Mouse (Mus musculus) heart, postnatal 25 days (tissue): ENCODE measurements around the gene Tctn1. TPM values are rescaled to one million over a fixed set of nuclear protein-coding genes. Genes with fewer than 3 reads are reported as not detected.
"Not testable (repeated sequence)": the region's sequence is repeated elsewhere in the genome, so short reads cannot be mapped to it uniquely, and the experiment has no call there.

Experiments
- DNase-seq: peaks from one replicate; pipeline ENCODE4 v3.0.0; 2022; ENCODE audit warnings: low spot score
- intact Hi-C: fragments of 180-260 bp; cut with DNase I; formaldehyde crosslinking; loops from one replicate; pipeline ENCODE4 v1.15.1; 2025
- total RNA-seq, 2 experiments: library from RNA; stranded (reverse); gene quantifications; 2 replicates each; pipeline ENCODE4 v1.2.3; 2021

Tctn1 gene
- total RNA-seq, 2 experiments from 2014 or later, result 3.5 to 4.7 TPM

- no peak for DNase-seq
- intact Hi-C loops, result no loop called here
Observed at GRCm38 (mm10) chr5:122231431-122231830, 32.8 kb downstream of the Tctn1 start.

GRCm38 (mm10) chr5:122230816-122231215 lies 33.4 kb downstream of the Tctn1 start:
- no peak for DNase-seq
- intact Hi-C loops, result no loop called here

- no peak for DNase-seq
- intact Hi-C loops, result no loop called here
Observed at GRCm38 (mm10) chr5:122228772-122229171, 35.5 kb downstream of the Tctn1 start.

GRCm38 (mm10) chr5:122228271-122228765 lies 35.9 kb downstream of the Tctn1 start:
- intact Hi-C loops, result no loop called here
- no peak for DNase-seq

GRCm38 (mm10) chr5:122224291-122224690 lies 40.0 kb downstream of the Tctn1 start:
- DNase-seq, result no peak
- intact Hi-C loops, result no loop called here

- no peak for DNase-seq
- intact Hi-C loops, result no loop called here
Observed at GRCm38 (mm10) chr5:122221085-122221484, 43.2 kb downstream of the Tctn1 start.

- no peak for DNase-seq
- intact Hi-C loops, result no loop called here
Observed at GRCm38 (mm10) chr5:122219655-122220629, 44.3 kb downstream of the Tctn1 start.

- no peak for DNase-seq
- intact Hi-C loops, result no loop called here
Observed at GRCm38 (mm10) chr5:122218928-122219327, 45.3 kb downstream of the Tctn1 start.

GRCm38 (mm10) chr5:122218109-122218905 lies 46.0 kb downstream of the Tctn1 start:
- no peak for DNase-seq
- intact Hi-C loops, result no loop called here

GRCm38 (mm10) chr5:122217636-122218035 lies 46.6 kb downstream of the Tctn1 start:
- no peak for DNase-seq
- intact Hi-C loops, result no loop called here

- intact Hi-C loops, result no loop called here
- no peak for DNase-seq
Observed at GRCm38 (mm10) chr5:122213861-122214260, 50.4 kb downstream of the Tctn1 start.

- intact Hi-C loops, DNase-seq: not testable (repeated sequence)
Observed at GRCm38 (mm10) chr5:122212820-122213219, 51.4 kb downstream of the Tctn1 start.

GRCm38 (mm10) chr5:122212125-122212524 lies 52.1 kb downstream of the Tctn1 start:
- intact Hi-C loops, result no loop called here
- DNase-seq, result no peak

- intact Hi-C loops, result no loop called here
- no peak for DNase-seq
Observed at GRCm38 (mm10) chr5:122210890-122211289, 53.4 kb downstream of the Tctn1 start.

- DNase-seq, result peak; percentile 40
- intact Hi-C loops, result no loop called here
Observed at GRCm38 (mm10) chr5:122209591-122210368, 54.5 kb downstream of the Tctn1 start.

- intact Hi-C loops, result no loop called here
Observed at GRCm38 (mm10) chr5:122208909-122209308, 55.4 kb downstream of the Tctn1 start.

GRCm38 (mm10) chr5:122206475-122206874 lies 57.8 kb downstream of the Tctn1 start, which contains the start of gene Hvcn1:
Gene Hvcn1 (plus strand): TSS chr5:122206804.
- intact Hi-C loops, result no loop called here
- no peak for DNase-seq

More at GRCm38 (mm10) chr5:122208909-122209308, 55.4 kb downstream of the Tctn1 start:
- DNase-seq, result no peak

- DNase-seq, result no peak
- intact Hi-C loops, result no loop called here
Observed at GRCm38 (mm10) chr5:122204180-122204579, 60.1 kb downstream of the Tctn1 start.

- intact Hi-C loops, result no loop called here
- no peak for DNase-seq
Observed at GRCm38 (mm10) chr5:122201904-122202303, 62.4 kb downstream of the Tctn1 start.

- DNase-seq, result no peak
- intact Hi-C loops, result no loop called here
Observed at GRCm38 (mm10) chr5:122200872-122201271, 63.4 kb downstream of the Tctn1 start.
